Mouse (Mus musculus) heart, embryonic 15.5 days (tissue): Measurements from ENCODE around the gene Col1a1. TPM values are rescaled to one million over a fixed set of nuclear protein-coding genes. Genes with fewer than 3 reads are reported as not detected.

Experiments
- ATAC-seq: fragments of 200-750 bp; cut with Nextera tagmentation; replicated peaks from 2 replicates; pipeline ENCODE4 v1.8.0; 2017; ENCODE audit warnings: low read depth, moderate TSS enrichment; ENCODE audit not compliant: insufficient number of reproducible peaks, insufficient read depth, low FRiP score
- H3K27ac ChIP-seq: fragments of 300-500 bp; sonication (generic); 2 replicates; pipeline ENCODE4 v1.5.1; 2015; ENCODE audit warnings: mild to moderate bottlenecking, inconsistent platforms
- H3K27me3 ChIP-seq: fragments of 300-500 bp; sonication (generic); 2 replicates; pipeline ENCODE4 v1.6.1; 2015; ENCODE audit warnings: inconsistent platforms
- H3K36me3 ChIP-seq: fragments of 300-500 bp; sonication (generic); 2 replicates; pipeline ENCODE4 v1.6.1; 2015; ENCODE audit warnings: mild to moderate bottlenecking, inconsistent platforms
- H3K4me1 ChIP-seq: fragments of 300-500 bp; sonication (generic); replicated peaks from 2 replicates; pipeline ENCODE4 v1.6.1; 2015; ENCODE audit warnings: inconsistent platforms
- H3K4me2 ChIP-seq: fragments of 300-500 bp; sonication (generic); 2 replicates; pipeline ENCODE4 v1.6.1; 2015; ENCODE audit warnings: inconsistent platforms, mild to moderate bottlenecking, moderate library complexity
- H3K4me3 ChIP-seq: fragments of 300-500 bp; sonication (generic); 2 replicates; pipeline ENCODE4 v1.5.1; 2015; ENCODE audit warnings: mild to moderate bottlenecking, inconsistent platforms
- H3K9ac ChIP-seq: fragments of 300-500 bp; sonication (generic); 2 replicates; pipeline ENCODE4 v1.6.1; 2015; ENCODE audit warnings: mild to moderate bottlenecking, inconsistent platforms
- H3K9me3 ChIP-seq: fragments of 300-500 bp; sonication (generic); replicated peaks from 2 replicates; pipeline ENCODE4 v1.6.1; 2016; ENCODE audit warnings: inconsistent platforms
- WGBS: fragments of 180-500 bp; shearing (Covaris S2); methylation state at CpG from one replicate; pipeline ENCODE4 v1.1.7; 2015; ENCODE audit warnings: mixed read lengths; 5-methylcytosine and 5-hydroxymethylcytosine counted together
- polyA plus RNA-seq: library from polyadenylated mRNA; unstranded; fragments of >200 nt; fragmentation: Nextera tagmentation; extraction: Ambion mirVana; gene quantifications from 2 replicates; pipeline ENCODE4 v1.2.1, GENCODE M21; 2015

Gene Col1a1
- polyA plus RNA-seq, 1 experiment from 2014 or later: 825 TPM

- Histone ChIP-seq H3K9me3 (no peaks in the 10 kb centered on the region), H3K4me1 (peaks cover 44% of the 10 kb centered on the region), H3K27me3 (peaks cover 70% of the 10 kb centered on the region), H3K4me2 (peak overlapping the region; percentile 81), H3K4me3 (peak overlapping the region; percentile 57), H3K9ac (0 out of 2 replicates have a peak overlapping the region, but pooled peaks have one; percentile 58), H3K27ac (peak overlapping the region; percentile 80), H3K36me3 (no peaks in the 10 kb centered on the region)
- no peak for ATAC-seq
- 23% methylated on average over 9 of the region's 9 CpGs for WGBS
Observed at GRCm38 (mm10) chr11:94938296-94938695, 2.3 kb downstream of the Col1a1 start.

- H3K4me2 ChIP-seq: peak overlapping the region; percentile 81
- H3K27me3 ChIP-seq: peaks cover 68% of the 10 kb centered on the region
- no peaks in the 10 kb centered on the region for H3K9me3 ChIP-seq
- no peak for ATAC-seq
- H3K27ac ChIP-seq: peak overlapping the region; percentile 80
- H3K9ac ChIP-seq: peak overlapping the region; percentile 33
- 13% methylated on average over 4 of the region's 4 CpGs for WGBS
- H3K4me3 ChIP-seq: peak overlapping the region; percentile 57
- peaks cover 36% of the 10 kb centered on the region for H3K4me1 ChIP-seq
- H3K36me3 ChIP-seq: no peaks in the 10 kb centered on the region
Observed at GRCm38 (mm10) chr11:94939280-94939679, 3.3 kb downstream of the Col1a1 start.

GRCm38 (mm10) chr11:94941121-94941520 is 5.1 kb downstream of the Col1a1 start:
- peak overlapping the region; percentile 80 for H3K27ac ChIP-seq
- H3K9ac ChIP-seq: no peak overlapping the region
- H3K4me3 ChIP-seq: no peak overlapping the region
- peaks cover 33% of the 10 kb centered on the region for H3K4me1 ChIP-seq
- H3K9me3 ChIP-seq: no peaks in the 10 kb centered on the region
- 35% methylated on average over 9 of the region's 9 CpGs for WGBS
- no peaks in the 10 kb centered on the region for H3K36me3 ChIP-seq
- peak overlapping the region; percentile 14; the same call in 1 of the 2 replicates for H3K4me2 ChIP-seq
- peaks cover 58% of the 10 kb centered on the region for H3K27me3 ChIP-seq
- no peak for ATAC-seq

- 76% methylated on average over 8 of the region's 8 CpGs for WGBS
- Histone ChIP-seq H3K36me3 (no peaks in the 10 kb centered on the region), H3K4me2 (peak overlapping the region; percentile 14; the same call in 1 of the 2 replicates), H3K9ac (no peak overlapping the region), H3K27ac (peak overlapping the region; percentile 80), H3K9me3 (no peaks in the 10 kb centered on the region), H3K4me1 (peaks cover 29% of the 10 kb centered on the region), H3K27me3 (peaks cover 55% of the 10 kb centered on the region), H3K4me3 (no peak overlapping the region)
- ATAC-seq: no peak
Observed at GRCm38 (mm10) chr11:94941776-94942175, 5.8 kb downstream of the Col1a1 start.

- 0 out of 2 replicates have a peak overlapping the region, but pooled peaks have one; percentile 15 for H3K9ac ChIP-seq
Observed at GRCm38 (mm10) chr11:94942282-94943023, 6.4 kb downstream of the Col1a1 start.

GRCm38 (mm10) chr11:94943054-94943453 is 7.0 kb downstream of the Col1a1 start:
- ATAC-seq: no peak
- no peak overlapping the region for H3K4me2 ChIP-seq
- peak overlapping the region; percentile 80 for H3K27ac ChIP-seq

More at GRCm38 (mm10) chr11:94942282-94943023, 6.4 kb downstream of the Col1a1 start:
- Histone ChIP-seq H3K27ac (peak overlapping the region; percentile 80), H3K36me3 (no peaks in the 10 kb centered on the region), H3K4me3 (no peak overlapping the region), H3K4me1 (peaks cover 23% of the 10 kb centered on the region), H3K4me2 (no peak overlapping the region), H3K9me3 (no peaks in the 10 kb centered on the region), H3K27me3 (peaks cover 62% of the 10 kb centered on the region)
- 37% methylated on average over 13 of the region's 13 CpGs for WGBS
- ATAC-seq: no peak

GRCm38 (mm10) chr11:94944295-94944694 is 8.3 kb downstream of the Col1a1 start:
- Histone ChIP-seq H3K27me3 (peaks cover 48% of the 10 kb centered on the region), H3K27ac (peak overlapping the region; percentile 80), H3K9ac (no peak overlapping the region)

More at GRCm38 (mm10) chr11:94943054-94943453, 7.0 kb downstream of the Col1a1 start:
- H3K4me1 ChIP-seq: peaks cover 18% of the 10 kb centered on the region; the same call in 1 of the 2 replicates
- H3K4me3 ChIP-seq: no peak overlapping the region
- no peaks in the 10 kb centered on the region for H3K36me3 ChIP-seq
- H3K9ac ChIP-seq: no peak overlapping the region
- WGBS: 70% methylated on average over 15 of the region's 15 CpGs
- peaks cover 58% of the 10 kb centered on the region for H3K27me3 ChIP-seq
- no peaks in the 10 kb centered on the region for H3K9me3 ChIP-seq

GRCm38 (mm10) chr11:94945236-94945635 is 9.2 kb downstream of the Col1a1 start:
- no peaks in the 10 kb centered on the region for H3K9me3 ChIP-seq
- no peak for ATAC-seq
- H3K4me3 ChIP-seq: no peak overlapping the region
- peak overlapping the region; percentile 80 for H3K27ac ChIP-seq
- peaks cover 39% of the 10 kb centered on the region for H3K27me3 ChIP-seq
- no peak overlapping the region for H3K9ac ChIP-seq
- H3K4me1 ChIP-seq: 0 out of 2 replicates have a peak, but pooled peaks cover 10% of the 10 kb centered on the region
- WGBS: 78% methylated on average over 12 of the region's 12 CpGs
- H3K36me3 ChIP-seq: 0 out of 2 replicates have a peak, but pooled peaks cover 3% of the 10 kb centered on the region
- no peak overlapping the region for H3K4me2 ChIP-seq

More at GRCm38 (mm10) chr11:94944295-94944694, 8.3 kb downstream of the Col1a1 start:
- Histone ChIP-seq H3K4me1 (peaks cover 12% of the 10 kb centered on the region; the same call in 1 of the 2 replicates), H3K36me3 (0 out of 2 replicates have a peak, but pooled peaks cover under 1% of the 10 kb centered on the region), H3K4me2 (no peak overlapping the region), H3K9me3 (no peaks in the 10 kb centered on the region), H3K4me3 (no peak overlapping the region)
- 29% methylated on average over 8 of the region's 8 CpGs for WGBS
- ATAC-seq: no peak

- no peak overlapping the region for H3K4me2 ChIP-seq
- WGBS: 11% methylated on average over 6 of the region's 6 CpGs
- H3K9me3 ChIP-seq: no peaks in the 10 kb centered on the region
- H3K4me3 ChIP-seq: no peak overlapping the region
- H3K27ac ChIP-seq: peak overlapping the region; percentile 47
- H3K4me1 ChIP-seq: peaks cover 5% of the 10 kb centered on the region
- H3K9ac ChIP-seq: no peak overlapping the region
- 0 out of 2 replicates have a peak, but pooled peaks cover 3% of the 10 kb centered on the region for H3K36me3 ChIP-seq
- H3K27me3 ChIP-seq: peaks cover 3% of the 10 kb centered on the region; the same call in 1 of the 2 replicates
- no peak for ATAC-seq
Observed at GRCm38 (mm10) chr11:94952169-94952568, 16.1 kb downstream of the Col1a1 start.

- peak overlapping the region; percentile 52 for H3K27ac ChIP-seq
- peaks cover 21% of the 10 kb centered on the region for H3K4me1 ChIP-seq
- H3K27me3 ChIP-seq: no peaks in the 10 kb centered on the region; the same call in 1 of the 2 replicates
- no peaks in the 10 kb centered on the region for H3K36me3 ChIP-seq
- 67% methylated on average over 9 of the region's 9 CpGs for WGBS
- peak overlapping the region; percentile 21; the same call in 1 of the 2 replicates for H3K4me3 ChIP-seq
- H3K9ac ChIP-seq: no peak overlapping the region
- no peaks in the 10 kb centered on the region for H3K9me3 ChIP-seq
- H3K4me2 ChIP-seq: no peak overlapping the region
- no peak for ATAC-seq
Observed at GRCm38 (mm10) chr11:94955103-94955502, 19.1 kb downstream of the Col1a1 start.

GRCm38 (mm10) chr11:94957693-94958064 is 21.7 kb downstream of the Col1a1 start:
- Histone ChIP-seq H3K9me3 (no peaks in the 10 kb centered on the region), H3K27ac (peak overlapping the region; percentile 67), H3K9ac (no peak overlapping the region), H3K4me2 (no peak overlapping the region), H3K36me3 (no peaks in the 10 kb centered on the region), H3K27me3 (no peaks in the 10 kb centered on the region; the same call in 1 of the 2 replicates), H3K4me3 (no peak overlapping the region), H3K4me1 (peaks cover 16% of the 10 kb centered on the region)
- ATAC-seq: no peak
- WGBS: 73% methylated on average over 9 of the region's 9 CpGs
